Mouse (Mus musculus): ENCODE results near the gene Cdx2.

Gene Cdx2

GRCm38 (mm10) chr5:147315432-147316075, 8.5 kb upstream of the Cdx2 start:
- no peak for DNase-seq (ENCODE audit: low spot score)

- no peak for DNase-seq (ENCODE audit: low spot score)
Measured at GRCm38 (mm10) chr5:147314646-147315431, 7.8 kb upstream of the Cdx2 start.

- no peak for DNase-seq (ENCODE audit: low spot score)
Measured at GRCm38 (mm10) chr5:147312830-147313685, 6.0 kb upstream of the Cdx2 start.

- DNase-seq (ENCODE audit: low spot score) = no peak
Measured at GRCm38 (mm10) chr5:147309786-147310185, 2.7 kb upstream of the Cdx2 start.

- no peak for DNase-seq (ENCODE audit: low spot score)
Measured at GRCm38 (mm10) chr5:147308451-147308850, 1.4 kb upstream of the Cdx2 start.

GRCm38 (mm10) chr5:147307398-147307785, 322 bp upstream of the Cdx2 start:
- no peak for DNase-seq (ENCODE audit: low spot score)

GRCm38 (mm10) chr5:147305856-147306637, 1.0 kb downstream of the Cdx2 start:
- no peak for DNase-seq (ENCODE audit: low spot score)

GRCm38 (mm10) chr5:147305166-147305565, 1.9 kb downstream of the Cdx2 start:
- DNase-seq (ENCODE audit: low spot score) = no peak

GRCm38 (mm10) chr5:147304276-147305155, 2.6 kb downstream of the Cdx2 start:
- no peak for DNase-seq (ENCODE audit: low spot score)

- no peak for DNase-seq (ENCODE audit: low spot score)
Measured at GRCm38 (mm10) chr5:147302746-147303400, 4.2 kb downstream of the Cdx2 start.

- DNase-seq (ENCODE audit: low spot score) = no peak
Measured at GRCm38 (mm10) chr5:147302141-147302540, 4.9 kb downstream of the Cdx2 start.

- DNase-seq (ENCODE audit: low spot score) = no peak
Measured at GRCm38 (mm10) chr5:147301781-147302070, 5.3 kb downstream of the Cdx2 start.

- DNase-seq (ENCODE audit: low spot score) = no peak
Measured at GRCm38 (mm10) chr5:147300917-147301780, 5.9 kb downstream of the Cdx2 start.

GRCm38 (mm10) chr5:147300001-147300363, 7.1 kb downstream of the Cdx2 start:
- no peak for DNase-seq (ENCODE audit: low spot score)

- DNase-seq (ENCODE audit: low spot score) = no peak
Measured at GRCm38 (mm10) chr5:147299255-147300000, 7.6 kb downstream of the Cdx2 start.

- DNase-seq (ENCODE audit: low spot score) = no peak
Measured at GRCm38 (mm10) chr5:147297249-147297648, 9.8 kb downstream of the Cdx2 start.

GRCm38 (mm10) chr5:147294121-147294520, 12.9 kb downstream of the Cdx2 start:
- no peak for DNase-seq (ENCODE audit: low spot score)

- DNase-seq (ENCODE audit: low spot score) = peak; percentile 73
Measured at GRCm38 (mm10) chr5:147293127-147293910, 13.8 kb downstream of the Cdx2 start.
